Comparison of ENCODE assay signal across 9 mouse cellular contexts in genomic region chr6:3967676-3968626, GRCm38 (mm10). TPM values are rescaled to one million over a fixed set of nuclear protein-coding genes. Genes with fewer than 3 reads are reported as not detected.
DNase-seq lines count a peak whose midpoint lies in the region; ATAC-seq and TF ChIP-seq lines count a peak whose summit lies in the region.
"Had no signal": no experiment of that assay in that cellular context is flagged by ENCODE, and none has a peak within 500 bp of the region (broad histone marks: within the 10 kb centered on the region; RNA-seq: fewer than 3 reads in every experiment).

No protein-coding gene starts in this region.

- no peaks in the 10 kb centered on the region for H3K27me3 ChIP-seq in spleen, adult 2 months (ENCODE audit: control insufficient read depth, insufficient read depth, low read length)
- peaks cover 18% of the 10 kb centered on the region for H3K27me3 ChIP-seq in forebrain, embryonic 10.5 days (ENCODE audit: poor library complexity, severe bottlenecking)
- H3K27me3 ChIP-seq in heart, embryonic 16.5 days (ENCODE audit: control insufficient read depth, insufficient read depth, low read length) = no peaks in the 10 kb centered on the region

- no peaks in the 10 kb centered on the region for H3K9me3 ChIP-seq in forebrain, embryonic 10.5 days
- no peaks in the 10 kb centered on the region for H3K9me3 ChIP-seq in heart, embryonic 16.5 days (replicated peaks; ENCODE audit: control insufficient read depth, low read length)

- WGBS in spleen, adult 2 months = 23% methylated on average over 31 of the region's 31 CpGs
- WGBS in forebrain, embryonic 10.5 days = 28% methylated on average over 31 of the region's 31 CpGs
- 13% methylated on average over 31 of the region's 31 CpGs for WGBS in heart, embryonic 16.5 days

- H3K4me3 ChIP-seq in spleen, adult 2 months (ENCODE audit: extremely low read depth, insufficient read depth, insufficient read length) = peak overlapping the region; percentile 6; the same call in 1 of the 2 replicates
- H3K4me3 ChIP-seq in forebrain, embryonic 10.5 days = peak overlapping the region; percentile 31
- peak overlapping the region; percentile 51 for H3K4me3 ChIP-seq in heart, embryonic 16.5 days (ENCODE audit: low read length)

- H3K4me1 ChIP-seq in spleen, adult 2 months (ENCODE audit: control insufficient read depth, insufficient read depth, insufficient read length) = no peaks in the 10 kb centered on the region
- peaks cover 6% of the 10 kb centered on the region for H3K4me1 ChIP-seq in forebrain, embryonic 10.5 days
- H3K4me1 ChIP-seq in heart, embryonic 16.5 days (ENCODE audit: control insufficient read depth, insufficient read depth, low read length) = no peaks in the 10 kb centered on the region; the same call in 1 of the 2 replicates

- no peak for DNase-seq in spleen, adult 2 months (ENCODE audit: low read depth in 1 of 2, low spot score in 2 of 2)
- DNase-seq in spleen, postnatal 14 days (ENCODE audit: low spot score in 2 of 2) = no peak
- peak; percentile 14 for DNase-seq in forebrain, embryonic 10.5 days (ENCODE audit: extremely low spot score, low spot score)
- peak; percentile 34 for DNase-seq in kidney, postnatal 10 days
- DNase-seq in lung, postnatal 14 days = peak; percentile 44
- peak; percentile 20 to 22 for DNase-seq in right cerebral cortex, postnatal 10 days (ENCODE audit: low spot score in 2 of 2)

- no peak for TF ChIP-seq CTCF in spleen, adult 2 months (IDR thresholded peaks at IDR 0.05; ENCODE audit: extremely low read depth, insufficient read depth, insufficient read length, insufficient replicate concordance)

- H3K9ac ChIP-seq in heart, embryonic 16.5 days (ENCODE audit: low read length) = peak overlapping the region; percentile 64

- peak overlapping the region; percentile 66 for H3K4me2 ChIP-seq in heart, embryonic 16.5 days (ENCODE audit: low read depth, low read length)

- H3K36me3 ChIP-seq in spleen, adult 2 months (ENCODE audit: control insufficient read depth, insufficient read depth, low read length) = no peaks in the 10 kb centered on the region
- no peaks in the 10 kb centered on the region for H3K36me3 ChIP-seq in forebrain, embryonic 10.5 days (replicated peaks)
- no peaks in the 10 kb centered on the region for H3K36me3 ChIP-seq in heart, embryonic 16.5 days (ENCODE audit: control insufficient read depth, insufficient read depth)

- no peak overlapping the region for H3K27ac ChIP-seq in spleen, adult 2 months (ENCODE audit: insufficient read depth, low read length)
- H3K27ac ChIP-seq in forebrain, embryonic 10.5 days = no peak overlapping the region
- H3K27ac ChIP-seq in heart, embryonic 16.5 days (ENCODE audit: low read length) = no peak overlapping the region

- peak; percentile 49; the same call in 1 of the 2 replicates for ATAC-seq in heart, embryonic 16.5 days (replicated peaks; ENCODE audit: extremely low read depth, insufficient read depth, low FRiP score)
- ATAC-seq in monocyte, adult 5-6 weeks (replicated peaks; ENCODE audit: insufficient number of reproducible peaks, low FRiP score, low TSS enrichment, poor library complexity, severe bottlenecking) = no peak
- ATAC-seq: Patski had no signal

- no peak for TF ChIP-seq POLR2A in spleen, adult 2 months (IDR thresholded peaks at IDR 0.05; ENCODE audit: low read depth, low read length)

RNA-seq across cellular contexts. Expression of gene Tfpi2, which starts 20.8 kb away (rescaled TPM):
- polyA plus RNA-seq in spleen, adult 2 months (2012; rRNA removed) = 0.54 and 0.63 TPM in 2 replicates
- 0.49 and 0.53 TPM in 2 replicates for polyA plus RNA-seq in forebrain, embryonic 10.5 days (2016; fragmentation: Nextera tagmentation; extraction: Ambion mirVana)
- 4.0 and 5.1 TPM in 2 replicates for polyA plus RNA-seq in heart, embryonic 16.5 days (2015; fragmentation: Nextera tagmentation; extraction: Ambion mirVana)
- total RNA-seq in monocyte, adult 5-6 weeks (2017) = not detected in 3 replicates
- polyA plus RNA-seq: Patski had no signal

RNA-seq across cellular contexts. Expression of gene Gngt1, which starts 25.6 kb away (rescaled TPM):
- polyA plus RNA-seq in spleen, adult 2 months (2012; rRNA removed) = not detected in 2 replicates
- not detected in 2 replicates for polyA plus RNA-seq in forebrain, embryonic 10.5 days (2016; fragmentation: Nextera tagmentation; extraction: Ambion mirVana)
- not detected in 2 replicates for polyA plus RNA-seq in heart, embryonic 16.5 days (2015; fragmentation: Nextera tagmentation; extraction: Ambion mirVana)
- total RNA-seq in monocyte, adult 5-6 weeks (2017) = 0.32 to 1.8 TPM in 2 of 3 replicates, not detected in the other

RNA-seq across cellular contexts. Expression of gene Gng11, which starts 35.8 kb away (rescaled TPM):
- polyA plus RNA-seq in spleen, adult 2 months (2012; rRNA removed) = 6.4 and 6.8 TPM in 2 replicates
- 24.3 and 26.4 TPM in 2 replicates for polyA plus RNA-seq in forebrain, embryonic 10.5 days (2016; fragmentation: Nextera tagmentation; extraction: Ambion mirVana)
- polyA plus RNA-seq in heart, embryonic 16.5 days (2015; fragmentation: Nextera tagmentation; extraction: Ambion mirVana) = 108 and 110 TPM in 2 replicates
- total RNA-seq in monocyte, adult 5-6 weeks (2017) = 2.9 to 80.3 TPM (median 5.3 TPM) in 3 replicates
- polyA plus RNA-seq: Patski had no signal

Comparison
In these comparisons a context has a peak if more than half of its experiments do, and no peak if none do; other contexts are left out.
1. DNase-seq: peak in forebrain, embryonic 10.5 days (single experiment), kidney, postnatal 10 days (single experiment), lung, postnatal 14 days (single experiment) and right cerebral cortex, postnatal 10 days (2 of 2); none in spleen, adult 2 months (0 of 2) and spleen, postnatal 14 days (0 of 2).
2. Peak in every context shown above with its lines, with median percentiles within 50 percentile points of each other: H3K4me3 ChIP-seq.